Mouse (Mus musculus) lung, postnatal 0 days (tissue): Measurements from ENCODE around the gene Clstn1.

ENCODE experiments used
- CTCF ChIP-seq: IDR thresholded peaks from 2 replicates; pipeline ENCODE4 v1.5.1; 2016; ENCODE audit warnings: antibody characterized with exemption, mild to moderate bottlenecking
- EP300 ChIP-seq: IDR thresholded peaks from 2 replicates; pipeline ENCODE4 v1.6.1; 2016; ENCODE audit warnings: antibody characterized with exemption, mild to moderate bottlenecking, control low read depth

DNA sequence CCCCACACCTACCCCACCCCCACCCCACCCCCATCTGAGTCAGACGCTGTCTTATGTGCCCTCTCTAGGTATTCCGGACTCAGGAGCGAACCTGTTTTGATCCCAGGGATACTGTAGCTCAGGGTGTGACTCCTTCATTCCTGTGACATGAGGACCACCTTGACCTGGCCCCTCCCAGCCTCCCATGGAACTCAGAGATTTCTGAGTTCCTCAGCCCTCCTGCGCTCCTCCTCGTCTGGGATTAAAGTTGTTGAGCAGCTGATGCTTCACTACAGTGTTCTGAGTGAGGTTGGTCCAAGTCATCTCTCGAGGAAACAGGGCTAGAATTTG is 22.0 kb downstream of the Clstn1 start:
- TF ChIP-seq CTCF (no peak), EP300 (no peak)
